Mouse (Mus musculus): ENCODE measurements around the gene Prdx5.

- TF ChIP-seq HCFC1 (IDR thresholded peaks at IDR 0.05; ENCODE audit: borderline replicate concordance, insufficient read depth, low read length) = no peak
- no peak for TF ChIP-seq CHD2 (IDR thresholded peaks at IDR 0.05; ENCODE audit: low read depth, low read length)
These were observed 14.8 kb upstream of the Prdx5 start for GRCm38 (mm10) chr19:6924461-6925306.
